Mouse (Mus musculus) monocyte, adult 59 days (primary cell): ENCODE results near the gene Sec22b. TPM values are rescaled to one million over a fixed set of nuclear protein-coding genes. Genes with fewer than 3 reads are reported as not detected.

Experiments
- total RNA-seq, 2 experiments: library from RNA; stranded (reverse); gene quantifications; one replicate each; pipeline ENCODE4 v1.2.4; 2023

Sec22b gene
- total RNA-seq: 10 to 100 TPM; 55.9 to 59.1 TPM

GRCm38 (mm10) chr3:97900516-97901490 lies at the start of gene Sec22b:
Sec22b (plus strand) TSS chr3:97901190.

GRCm38 (mm10) chr3:97888168-97888901 lies 12.7 kb upstream of the Sec22b start, which contains the start of gene Pde4dip:
Pde4dip (minus strand) TSS chr3:97888707.

Other genes starting within 250 kb of the Sec22b start
- 10 to 100 TPM; 36.0 to 38.7 TPM for gene Prkab2, start 243.0 kb upstream of the Sec22b start, total RNA-seq
- gene Gm17651, start 226.5 kb upstream of the Sec22b start, total RNA-seq: not detected
- gene Pde4dip, start 12.5 kb upstream of the Sec22b start, total RNA-seq: 10 to 100 TPM; 39.7 to 46.8 TPM
- 100 to 1,000 TPM; 391 to 393 TPM for gene Notch2, start 112.3 kb downstream of the Sec22b start, total RNA-seq